Comparison of ENCODE assay signal across 8 mouse cellular contexts in the genomic region with DNA sequence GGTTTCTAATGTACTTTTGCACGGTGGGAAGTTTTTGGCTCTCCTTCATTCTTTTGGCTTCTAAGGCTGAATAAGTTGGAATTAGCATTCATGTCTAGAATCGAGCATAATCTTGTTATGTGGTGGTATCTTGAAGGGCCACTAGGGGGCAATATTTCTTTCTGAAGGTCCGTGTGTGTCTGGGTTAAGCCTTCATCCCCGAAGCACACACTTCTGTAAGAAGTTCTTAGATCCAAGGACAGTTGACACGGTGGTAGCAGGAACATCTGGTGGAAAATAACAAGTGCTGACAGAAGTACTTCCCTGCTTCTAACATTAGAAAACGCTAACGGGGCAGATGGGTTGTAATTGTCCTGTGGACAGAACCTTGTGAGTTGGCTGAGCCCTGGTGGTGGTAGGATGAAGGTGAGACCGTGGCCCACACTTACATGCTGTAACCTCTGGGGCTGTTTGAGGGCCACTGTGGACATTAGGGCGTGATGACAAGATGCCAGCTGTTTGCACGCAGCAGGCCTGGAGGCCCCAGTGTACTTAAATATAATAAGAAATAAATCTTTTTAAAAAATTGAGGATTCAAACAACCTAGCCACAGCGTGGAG. TPM values are rescaled to one million over a fixed set of nuclear protein-coding genes. Genes with fewer than 3 reads are reported as not detected.
A peak's percentile ranks its signal among the peaks of the same experiment; 100 is the strongest.
DNase-seq lines count a peak whose midpoint lies in the region; ATAC-seq lines count a peak whose summit lies in the region.

No protein-coding gene starts in this region.

- intact Hi-C loops in heart, postnatal 25 days (cut with DNase I): loop anchor here (2.0 to 10.0 kb wide), 3 partner anchors 50 to 310 kb away; no protein-coding TSS in a partner anchor

- no peak for ATAC-seq in granulocyte monocyte progenitor cell, adult 5-6 weeks (replicated peaks; ENCODE audit: poor library complexity, severe bottlenecking)

- DNase-seq in heart, adult 18-20 months: peak; percentile 58 to 68
- DNase-seq in heart, postnatal 25 days (ENCODE audit: low spot score): no peak
- DNase-seq in testis, postnatal 14 days (ENCODE audit: low spot score): peak; percentile 24
- no peak for DNase-seq in testis, postnatal 10 days (ENCODE audit: low spot score)
- DNase-seq in heart, adult 9 months (ENCODE audit: low spot score in 2 of 2): peak; percentile 60 to 63
- DNase-seq in skeletal muscle tissue, adult 2 months (ENCODE audit: low read depth, low spot score): peak; percentile 75
- DNase-seq in right cerebral cortex, postnatal 4 days: no peak

RNA-seq across cellular contexts. Expression of gene Lifr, which starts 44.1 kb away (rescaled TPM):
- total RNA-seq in heart, adult 18-20 months (2021): 10 to 100 TPM; 49.9 to 61.3 TPM
- 10 to 100 TPM; 53.8 to 63.4 TPM for total RNA-seq in heart, postnatal 25 days (2021)
- total RNA-seq in granulocyte monocyte progenitor cell, adult 5-6 weeks (2014; fragmentation: Nextera tagmentation): not detected in 2 replicates
- total RNA-seq in granulocyte monocyte progenitor cell, adult 5-6 weeks (2017): 0.15 and 1.3 TPM in 2 replicates

Comparison
In these comparisons a context has a peak if more than half of its experiments do, and no peak if none do; other contexts are left out.
1. DNase-seq: peak in heart, adult 18-20 months (2 of 2), testis, postnatal 14 days (single experiment), heart, adult 9 months (2 of 2) and skeletal muscle tissue, adult 2 months (single experiment); none in heart, postnatal 25 days (single experiment), testis, postnatal 10 days (single experiment) and right cerebral cortex, postnatal 4 days (single experiment).
2. RNA of gene Lifr, which starts 44.1 kb away (total RNA-seq): 53.8 to 63.4 TPM in heart, postnatal 25 days and 49.9 to 61.3 TPM in heart, adult 18-20 months; 0.15 to 1.3 TPM in granulocyte monocyte progenitor cell, adult 5-6 weeks; every median in the first group is over 10 times any median in the second.